Mouse (Mus musculus): ENCODE data around the gene Cdc26.

DNA sequence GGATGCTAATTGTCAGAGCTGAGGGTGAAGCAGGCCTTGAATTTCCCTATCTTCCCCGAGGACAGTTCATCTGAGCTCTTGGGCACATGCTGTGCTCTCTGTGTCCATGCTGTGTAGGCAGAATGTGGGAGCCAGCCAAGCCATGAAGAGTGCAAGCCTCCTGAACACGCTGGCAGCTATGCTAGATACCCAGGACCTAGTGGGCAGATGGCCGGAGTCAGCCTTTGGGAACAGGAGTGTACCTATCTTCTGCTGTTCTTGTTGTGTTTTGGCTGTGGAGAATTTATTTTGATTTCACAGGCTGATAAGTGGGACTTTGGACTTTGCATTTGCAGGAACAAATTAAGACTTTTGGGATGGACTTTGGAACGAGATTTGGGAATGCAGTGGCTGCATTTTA lies 32.1 kb upstream of the Cdc26 start:
- TF ChIP-seq POLR2A (IDR thresholded peaks at IDR 0.05; ENCODE audit: borderline replicate concordance, extremely low read depth, insufficient read depth, insufficient read length, poor library complexity, severe bottlenecking) (no peak), CTCF (IDR thresholded peaks at IDR 0.05; ENCODE audit: borderline replicate concordance, extremely low read depth, insufficient read depth, insufficient read length) (no peak)
